Mouse (Mus musculus) embryo, embryonic 11.5 days (tissue): ENCODE measurements around the gene Dpep2nb.

Experiments
- DNase-seq: peaks from one replicate; pipeline ENCODE4 v3.0.0-alpha.2; 2012; ENCODE audit warnings: low read depth, low spot score

The Dpep2nb gene

DNA sequence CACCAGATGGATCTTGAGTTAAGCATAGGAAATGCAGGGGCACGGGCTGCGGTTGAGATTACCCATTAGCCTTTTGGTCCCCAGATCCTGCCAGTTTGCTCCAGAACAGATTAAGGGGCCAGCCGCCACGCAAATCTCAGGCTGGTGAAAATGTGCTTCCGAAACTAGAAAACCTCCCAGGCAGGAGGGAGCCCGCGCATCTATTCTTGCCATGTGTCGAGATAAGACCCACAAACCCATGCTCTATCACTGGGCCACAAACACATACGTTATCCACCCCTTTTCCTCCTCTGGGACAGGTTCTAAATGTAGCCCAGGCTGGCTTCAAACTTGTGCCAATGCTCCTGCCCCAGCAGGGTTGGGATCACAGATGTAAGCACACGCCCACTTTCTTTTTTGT, 44.2 kb downstream of the Dpep2nb start:
- DNase-seq = no peak

DNA sequence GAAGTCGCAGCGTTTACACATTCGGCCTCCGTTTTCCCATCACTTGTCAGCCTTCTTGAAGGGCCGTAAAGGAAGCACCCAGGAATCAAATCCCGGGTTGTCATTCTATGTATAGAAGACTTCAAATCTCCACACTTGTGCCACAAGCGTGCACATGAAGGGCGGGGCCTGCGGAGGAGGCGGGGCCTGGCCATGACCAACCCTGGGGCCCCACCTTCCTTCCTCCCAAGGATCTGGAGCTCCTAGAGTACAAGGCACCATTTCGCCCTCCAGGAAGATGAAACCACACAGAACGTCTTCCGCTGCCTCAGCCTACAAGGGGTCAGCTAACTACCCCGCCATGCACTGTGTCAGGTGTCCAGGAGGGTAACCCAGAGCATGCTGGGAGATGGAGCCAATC, 44.7 kb downstream of the Dpep2nb start:
- no peak for DNase-seq

DNA sequence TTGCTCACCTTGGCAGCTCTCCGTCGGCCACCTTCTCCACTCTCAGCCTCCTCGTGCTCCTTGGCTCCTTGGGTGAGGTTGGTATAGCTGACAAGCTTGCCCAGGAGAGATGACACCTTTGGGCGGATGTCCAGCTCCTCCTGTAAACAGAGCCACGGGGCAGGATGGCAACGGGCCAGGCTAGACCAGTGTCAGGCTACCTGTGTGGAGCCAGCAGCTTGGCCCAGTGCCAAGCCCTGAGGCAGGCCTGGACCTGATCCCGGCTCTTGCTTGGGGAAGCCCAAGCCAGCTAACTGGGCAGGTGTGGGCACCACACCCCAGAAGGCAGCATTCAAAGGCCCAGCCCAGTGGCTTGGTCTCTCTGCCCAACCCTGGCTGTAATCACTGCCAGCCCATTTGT, 46.4 kb downstream of the Dpep2nb start:
- no peak for DNase-seq

DNA sequence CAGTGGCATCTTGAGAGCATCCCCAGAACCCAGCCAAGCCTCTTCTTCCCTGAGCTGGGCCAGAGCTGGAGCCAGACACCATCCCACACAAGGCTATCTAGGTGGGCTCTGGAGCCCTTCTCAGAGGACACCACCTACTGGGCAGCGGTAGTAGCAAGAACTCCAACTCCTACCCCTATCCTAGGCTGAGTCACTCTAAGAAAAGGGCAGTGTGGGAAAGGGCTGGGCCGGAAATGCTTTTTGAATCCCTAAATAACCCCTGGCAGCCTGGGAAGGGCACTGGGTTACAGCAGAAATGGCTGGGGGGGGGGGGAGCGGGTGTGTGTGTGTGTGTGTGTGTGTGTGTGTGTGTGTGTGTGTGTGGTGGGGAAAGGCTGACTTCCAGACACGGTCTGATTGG, 48.0 kb downstream of the Dpep2nb start:
- DNase-seq = no peak

DNA sequence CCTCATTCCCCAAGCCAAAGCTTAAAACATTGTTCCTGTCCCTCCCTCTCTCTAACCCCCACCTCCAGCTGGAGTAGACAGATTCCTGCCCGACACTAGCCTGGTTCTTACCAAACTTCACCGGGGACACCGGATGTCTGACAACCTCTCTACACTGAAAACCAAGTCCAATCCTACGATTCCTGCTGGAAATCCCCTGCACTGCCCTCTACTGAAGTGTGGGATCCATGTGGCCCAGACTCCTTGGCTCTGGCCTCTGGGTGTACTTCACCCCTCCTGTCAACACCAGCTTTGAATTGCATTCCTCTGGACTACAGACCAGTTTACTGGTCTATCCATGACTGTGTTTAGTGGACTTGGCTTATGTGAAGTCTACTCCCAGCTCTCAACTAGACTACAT, 49.2 kb downstream of the Dpep2nb start:
- no peak for DNase-seq

GRCm38 (mm10) chr8:105951057-105951659, 54.6 kb downstream of the Dpep2nb start:
- no peak for DNase-seq

DNA sequence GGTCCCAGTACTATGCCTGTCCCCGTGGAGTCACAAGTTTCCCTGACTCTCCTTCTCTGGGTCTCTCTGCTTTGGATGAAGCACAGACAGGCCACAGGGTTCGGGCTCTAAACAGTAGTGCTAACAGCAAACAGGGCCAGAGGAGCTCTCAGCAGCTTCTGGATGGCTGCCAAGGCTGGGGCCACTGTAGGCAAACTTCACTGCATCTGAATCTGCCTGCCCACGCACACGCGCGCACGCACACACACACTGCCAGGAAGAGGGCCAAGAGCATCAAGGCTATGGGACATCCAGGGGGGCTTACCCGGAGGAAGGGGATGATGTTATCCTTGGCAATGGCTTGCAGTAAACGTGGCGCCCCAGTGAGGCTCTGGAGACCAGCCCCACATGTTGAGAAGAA, 56.4 kb downstream of the Dpep2nb start:
- DNase-seq = no peak
